Mouse (Mus musculus): Measurements from ENCODE around the gene Txnrd2.

Gene Txnrd2

GRCm38 (mm10) chr16:18486126-18486525 lies 59.9 kb downstream of the Txnrd2 start:
- DNase-seq (ENCODE audit: low spot score) = no peak

- no peak for DNase-seq (ENCODE audit: low spot score)
These were observed 64.1 kb downstream of the Txnrd2 start for GRCm38 (mm10) chr16:18490281-18490680.

- no peak for DNase-seq (ENCODE audit: low spot score)
These were observed 64.7 kb downstream of the Txnrd2 start for GRCm38 (mm10) chr16:18490894-18491293.

GRCm38 (mm10) chr16:18497865-18498515 lies 71.8 kb downstream of the Txnrd2 start:
- no peak for DNase-seq (ENCODE audit: low spot score)

- DNase-seq (ENCODE audit: low spot score) = peak; percentile 87
These were observed 72.4 kb downstream of the Txnrd2 start, which contains the start of the genes Gnb1l and Rtl10 for GRCm38 (mm10) chr16:18498558-18498990. TSS of gene Gnb1l (plus strand) at chr16:18498713. TSS of gene Rtl10 (plus strand) at chr16:18498901.

GRCm38 (mm10) chr16:18498996-18499395 lies 72.8 kb downstream of the Txnrd2 start:
- peak; percentile 23 for DNase-seq (ENCODE audit: low spot score)

GRCm38 (mm10) chr16:18501531-18501930 lies 75.3 kb downstream of the Txnrd2 start:
- no peak for DNase-seq (ENCODE audit: low spot score)

DNA sequence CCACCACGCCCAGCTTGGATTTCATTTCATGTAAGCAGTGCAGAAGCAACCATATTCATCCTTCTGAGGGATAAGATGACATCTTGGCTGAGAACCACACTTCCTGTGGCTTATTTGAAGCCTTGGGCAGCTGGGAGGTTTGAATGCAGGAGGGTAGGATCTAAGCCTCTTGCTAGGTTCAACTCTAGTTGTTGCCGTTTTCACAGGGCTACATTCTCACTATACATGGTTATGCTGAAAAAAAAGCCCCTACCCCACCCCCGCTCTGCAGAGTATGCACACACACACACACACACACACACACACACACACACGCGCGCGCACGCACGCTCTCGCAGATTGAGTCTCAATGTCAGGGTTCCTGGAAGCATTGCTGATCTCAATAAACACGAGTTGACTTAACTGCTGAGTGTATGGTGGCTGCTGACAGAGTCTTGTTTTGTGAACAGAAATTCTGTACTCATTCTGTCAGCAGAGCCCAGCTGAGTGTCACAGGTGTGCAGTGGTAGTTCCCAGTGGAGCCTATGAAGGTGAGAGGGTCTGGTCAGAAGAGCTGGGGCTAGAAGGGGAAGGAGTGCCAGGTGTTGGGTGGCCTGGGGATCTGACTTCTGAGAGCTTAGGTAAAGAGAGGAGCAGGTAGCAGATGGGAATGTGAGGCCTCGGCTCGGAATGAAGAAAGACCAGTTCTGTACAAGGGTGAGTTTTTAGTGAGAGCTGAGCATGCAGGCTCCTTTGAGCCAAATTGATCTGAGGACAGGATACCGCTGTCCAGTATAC lies 77.6 kb downstream of the Txnrd2 start:
- DNase-seq (ENCODE audit: low spot score) = no peak

GRCm38 (mm10) chr16:18506524-18507199 lies 80.5 kb downstream of the Txnrd2 start:
- DNase-seq (ENCODE audit: low spot score) = no peak

DNA sequence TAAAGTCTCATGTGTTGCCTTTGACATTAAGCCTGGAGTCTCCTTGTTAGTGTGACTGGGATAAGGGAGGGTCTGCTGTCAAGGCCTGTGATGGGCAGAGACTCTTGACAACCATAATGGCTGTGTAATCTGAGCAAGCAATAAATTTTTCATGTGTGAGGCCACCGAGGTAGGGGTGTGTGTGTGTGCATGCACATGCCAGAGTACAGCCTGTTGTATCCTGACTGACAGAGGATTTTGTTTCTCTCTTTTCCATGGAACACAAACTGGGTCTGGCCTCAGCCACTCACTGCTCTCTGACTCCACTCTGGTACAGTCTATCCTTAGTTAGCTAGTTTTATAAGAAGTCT lies 81.0 kb downstream of the Txnrd2 start:
- no peak for DNase-seq (ENCODE audit: low spot score)

DNA sequence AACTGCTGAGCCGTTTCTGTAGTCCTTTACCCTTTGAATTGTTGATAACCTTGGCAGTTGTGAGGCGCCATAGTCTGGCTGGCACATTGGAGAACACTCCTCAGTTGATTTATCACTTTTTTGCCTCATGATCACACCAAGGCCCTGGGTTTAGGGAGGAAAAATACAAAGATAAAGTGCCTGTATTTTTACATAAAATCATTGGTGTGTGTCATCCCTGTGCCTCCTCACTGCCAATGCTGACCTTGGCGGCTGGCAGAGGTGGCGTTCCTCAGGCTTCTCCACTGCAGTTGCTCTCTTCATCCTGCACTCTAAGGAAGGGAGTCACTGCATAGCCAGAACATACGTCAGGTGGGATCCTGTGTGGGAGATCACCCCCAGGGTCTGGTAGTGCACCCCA lies 85.6 kb downstream of the Txnrd2 start:
- DNase-seq (ENCODE audit: low spot score) = no peak

- no peak for DNase-seq (ENCODE audit: low spot score)
These were observed 87.3 kb downstream of the Txnrd2 start for GRCm38 (mm10) chr16:18513508-18513907.

DNA sequence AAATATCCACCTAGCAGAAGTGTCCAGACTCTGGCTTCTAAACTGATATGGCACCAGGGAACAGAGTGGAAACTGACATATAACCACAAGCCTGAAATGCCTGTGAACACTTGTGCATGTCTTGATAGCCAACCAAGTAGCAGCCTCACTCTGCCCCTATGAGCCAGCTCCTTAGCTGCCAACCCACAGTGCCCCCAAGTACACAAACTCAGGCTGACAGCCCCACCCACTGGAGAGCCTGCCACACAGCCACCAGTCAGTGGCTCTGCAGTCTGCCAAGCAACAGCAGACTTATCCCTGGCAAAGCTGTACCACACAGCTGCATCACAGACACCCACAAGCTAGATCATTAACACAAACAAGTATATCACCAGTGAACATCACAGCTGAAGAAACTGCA lies 91.9 kb downstream of the Txnrd2 start:
- DNase-seq (ENCODE audit: low spot score) = no peak

GRCm38 (mm10) chr16:18523563-18524245 lies 97.5 kb downstream of the Txnrd2 start:
- no peak for DNase-seq (ENCODE audit: low spot score)

DNA sequence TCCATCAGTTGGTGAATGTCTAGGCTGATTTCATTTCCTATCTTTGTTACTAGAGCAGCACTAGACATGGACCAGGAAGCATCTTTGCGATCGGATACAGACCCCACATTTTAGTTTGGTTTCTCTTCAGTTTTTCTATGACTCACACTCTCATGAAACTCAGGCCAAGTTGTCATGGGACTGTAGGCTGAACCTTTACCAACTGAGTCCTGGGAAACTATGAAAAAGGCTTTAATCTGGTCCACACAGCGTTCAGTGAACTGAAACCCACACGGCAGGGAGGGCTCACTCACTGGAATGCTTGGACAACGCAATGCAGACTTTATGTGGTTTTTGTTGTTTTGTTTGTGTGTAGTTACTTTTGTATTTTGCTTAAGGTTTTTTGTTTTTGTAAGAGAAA lies 102.5 kb downstream of the Txnrd2 start:
- DNase-seq (ENCODE audit: low spot score) = no peak

Measured in ovary, postnatal 10 days (tissue).